Mouse (Mus musculus): ENCODE results near the gene Rph3al.

The Rph3al gene

DNA sequence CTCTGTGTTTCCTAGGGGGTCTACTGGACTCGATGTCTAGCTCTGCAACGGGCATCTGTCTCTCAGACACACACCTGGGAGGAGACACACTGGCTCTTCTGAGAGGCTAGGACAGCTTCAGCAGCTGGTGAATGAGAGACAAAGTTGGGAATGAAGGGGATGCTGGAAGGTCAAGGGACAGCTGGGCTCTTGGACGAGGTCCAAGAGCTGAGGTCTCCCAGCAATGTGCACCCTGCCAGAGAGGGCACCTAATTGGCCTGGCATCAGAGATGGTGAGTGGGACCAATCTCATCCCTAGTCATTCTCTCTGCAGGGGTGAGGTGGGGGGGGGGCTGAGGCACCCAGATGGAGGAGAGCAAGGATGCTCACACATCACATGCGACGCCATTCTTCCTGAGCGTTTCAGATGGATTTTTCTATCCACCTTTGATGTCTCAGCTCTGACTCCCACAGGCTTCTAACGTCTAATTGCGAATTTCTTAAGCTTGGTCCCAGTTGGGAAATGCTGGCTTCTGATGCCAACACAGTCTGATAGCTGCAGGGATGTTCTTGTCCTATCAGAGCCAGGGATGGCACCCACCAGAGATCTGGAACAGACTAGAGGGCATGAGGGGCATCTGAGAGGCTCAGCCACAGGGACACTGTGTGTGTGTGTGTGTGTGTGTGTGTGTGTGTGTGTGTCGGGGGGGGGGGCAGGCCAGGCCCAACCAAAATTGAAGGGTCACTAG lies 28.4 kb downstream of the Rph3al start:
- DNase-seq (ENCODE audit: inconsistent age in 2 of 2, low spot score in 1 of 2), result no peak

DNA sequence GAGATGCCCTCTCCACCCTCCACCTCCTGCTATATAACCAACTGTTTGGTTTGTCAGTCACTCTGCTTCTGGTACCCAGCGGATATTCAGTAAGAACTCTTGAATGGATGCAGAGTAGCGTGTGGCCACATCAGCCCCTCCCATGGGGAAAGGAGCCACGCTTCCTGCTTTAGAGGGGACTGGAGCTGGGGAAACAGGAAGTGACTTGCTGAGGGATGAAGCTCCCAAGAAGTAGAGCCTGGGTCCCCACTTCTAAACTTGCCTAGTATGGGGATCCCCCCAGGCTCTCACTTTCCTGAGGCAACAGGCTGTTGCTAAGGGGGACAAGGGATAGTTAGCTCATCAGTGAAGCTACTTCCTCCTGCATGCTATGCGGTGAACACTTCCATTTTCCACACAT lies 30.8 kb downstream of the Rph3al start:
- DNase-seq (ENCODE audit: inconsistent age in 2 of 2, low spot score in 1 of 2), result no peak

- no peak for DNase-seq (ENCODE audit: inconsistent age in 2 of 2, low spot score in 1 of 2)
Observed at GRCm38 (mm10) chr11:75906556-75906955, 31.7 kb downstream of the Rph3al start.

GRCm38 (mm10) chr11:75904982-75905381 lies 33.2 kb downstream of the Rph3al start:
- no peak for DNase-seq (ENCODE audit: inconsistent age in 2 of 2, low spot score in 1 of 2)

DNA sequence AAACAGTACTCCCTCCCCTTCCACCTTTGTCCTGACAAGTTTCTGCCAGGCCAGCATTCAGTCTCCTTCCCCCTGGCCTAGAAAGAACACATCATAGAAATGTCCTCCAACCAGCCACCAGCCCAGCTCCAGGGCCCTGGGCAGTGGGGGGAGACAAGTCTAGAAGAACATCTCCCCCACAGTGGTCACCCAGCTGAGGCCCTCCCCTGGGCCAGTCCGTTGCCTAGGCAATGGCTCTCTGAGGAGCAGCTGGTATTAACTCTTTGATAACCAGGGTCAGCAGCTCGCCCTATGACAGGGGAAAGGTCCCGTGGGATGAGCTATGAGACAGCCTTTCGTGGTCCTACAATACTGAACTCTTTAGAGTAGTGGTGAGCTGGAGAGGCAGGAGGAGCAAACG lies 33.7 kb downstream of the Rph3al start:
- DNase-seq (ENCODE audit: inconsistent age in 2 of 2, low spot score in 1 of 2), result no peak

- peak; percentile 39 to 67 for DNase-seq (ENCODE audit: inconsistent age in 2 of 2, low spot score in 1 of 2)
Observed at GRCm38 (mm10) chr11:75903486-75903885, 34.7 kb downstream of the Rph3al start.

GRCm38 (mm10) chr11:75901339-75901738 lies 36.9 kb downstream of the Rph3al start:
- DNase-seq (ENCODE audit: inconsistent age in 2 of 2, low spot score in 1 of 2), result peak in 1 of 2 experiments; percentile 39

DNA sequence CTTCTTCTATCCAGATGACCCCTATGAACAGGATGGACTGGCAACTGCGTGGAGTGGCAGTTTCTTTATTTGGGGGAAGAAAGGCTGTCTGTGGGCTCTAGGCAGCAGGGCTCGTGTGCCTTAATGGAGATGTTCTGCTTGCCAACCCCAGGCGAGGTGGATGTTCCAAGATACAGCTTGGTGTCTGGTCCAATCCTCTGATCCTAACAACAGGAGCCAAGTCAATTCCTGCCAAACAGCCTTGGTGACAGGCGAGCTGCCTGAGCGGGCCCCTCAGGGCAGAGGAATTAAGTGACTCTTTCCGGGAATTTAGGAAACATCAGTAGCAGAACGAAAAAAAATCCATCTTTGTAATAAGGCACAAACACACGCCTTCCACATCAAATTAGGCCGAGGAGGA lies 38.6 kb downstream of the Rph3al start:
- no peak for DNase-seq (ENCODE audit: inconsistent age in 2 of 2, low spot score in 1 of 2)

GRCm38 (mm10) chr11:75898532-75898931 lies 39.7 kb downstream of the Rph3al start:
- DNase-seq (ENCODE audit: inconsistent age in 2 of 2, low spot score in 1 of 2), result no peak

DNA sequence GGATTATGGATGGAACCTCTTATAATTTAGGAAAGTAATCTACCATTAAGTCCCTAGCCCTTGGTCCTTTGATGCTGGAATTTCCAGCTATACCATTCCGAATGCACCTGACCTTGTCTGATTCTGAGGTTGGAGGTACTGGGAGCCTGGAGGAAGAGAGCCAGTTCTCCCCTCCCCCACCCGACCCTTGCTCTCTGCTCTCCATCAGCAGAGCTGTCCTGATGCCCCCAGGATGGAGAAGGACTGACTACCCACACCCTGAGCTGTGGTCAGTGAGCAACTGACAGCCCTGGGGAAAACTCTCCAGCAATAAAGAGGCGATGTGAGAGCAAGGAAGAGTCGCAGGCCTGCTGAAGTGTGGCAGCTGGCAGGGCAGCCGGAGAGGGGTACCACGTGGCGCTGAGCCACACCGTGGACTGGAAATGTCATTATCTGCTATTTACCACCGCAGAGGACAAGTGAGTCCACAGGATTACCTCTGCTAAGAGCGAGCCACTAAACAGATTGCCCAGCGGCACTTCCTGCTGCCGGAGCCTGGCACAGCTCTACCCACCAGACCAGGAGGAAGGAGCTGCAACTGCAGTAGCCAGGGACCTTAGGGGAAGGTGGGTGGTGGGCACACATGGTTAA lies 43.3 kb downstream of the Rph3al start:
- DNase-seq (ENCODE audit: inconsistent age in 2 of 2, low spot score in 1 of 2), result peak; percentile 41 to 66

DNA sequence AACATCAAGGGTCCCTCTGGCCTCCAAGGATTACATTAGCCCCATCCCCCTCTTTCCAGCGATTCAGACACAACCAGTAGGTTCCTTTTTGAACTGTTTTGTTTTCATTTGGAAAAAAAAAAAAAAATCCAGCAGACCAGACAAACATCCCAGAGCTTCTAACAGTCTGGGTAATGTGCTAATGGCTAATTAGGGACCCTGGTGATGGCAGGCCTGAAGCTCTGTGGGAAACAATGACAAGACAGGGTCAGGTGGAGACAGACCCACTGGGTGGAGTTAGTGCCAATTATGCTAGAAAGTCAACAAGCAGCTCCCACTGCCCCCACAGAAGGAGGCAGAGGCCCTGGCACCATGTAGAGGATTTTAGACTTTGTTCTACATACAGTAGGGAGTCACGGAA lies 44.3 kb downstream of the Rph3al start:
- DNase-seq (ENCODE audit: inconsistent age in 2 of 2, low spot score in 1 of 2), result no peak

- DNase-seq (ENCODE audit: inconsistent age in 2 of 2, low spot score in 1 of 2), result no peak
Observed at GRCm38 (mm10) chr11:75887349-75887748, 50.9 kb downstream of the Rph3al start.

GRCm38 (mm10) chr11:75881234-75881633 lies 57.0 kb downstream of the Rph3al start:
- no peak for DNase-seq (ENCODE audit: inconsistent age in 2 of 2, low spot score in 1 of 2)

DNA sequence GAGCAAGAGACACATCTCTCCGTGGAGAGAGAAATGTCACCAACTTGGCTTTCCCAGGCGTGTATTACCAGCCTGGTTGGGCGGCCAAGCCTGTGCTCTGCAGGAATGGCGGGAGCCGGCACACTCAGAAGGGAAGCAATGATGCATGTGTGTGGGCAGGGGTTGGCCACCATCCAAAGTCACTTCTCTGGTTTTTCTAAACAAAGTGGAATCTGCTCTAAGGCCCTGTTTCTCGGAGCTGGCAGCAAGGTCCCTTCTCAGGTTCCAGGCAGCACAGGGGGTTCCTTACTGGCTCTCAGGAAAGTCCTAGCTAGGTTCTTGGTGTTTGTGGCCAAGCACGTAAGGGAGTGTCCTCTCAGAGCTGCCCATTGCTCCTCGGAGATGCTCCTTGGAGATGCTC lies 58.2 kb downstream of the Rph3al start:
- peak; percentile 51 to 67 for DNase-seq (ENCODE audit: inconsistent age in 2 of 2, low spot score in 1 of 2)

DNA sequence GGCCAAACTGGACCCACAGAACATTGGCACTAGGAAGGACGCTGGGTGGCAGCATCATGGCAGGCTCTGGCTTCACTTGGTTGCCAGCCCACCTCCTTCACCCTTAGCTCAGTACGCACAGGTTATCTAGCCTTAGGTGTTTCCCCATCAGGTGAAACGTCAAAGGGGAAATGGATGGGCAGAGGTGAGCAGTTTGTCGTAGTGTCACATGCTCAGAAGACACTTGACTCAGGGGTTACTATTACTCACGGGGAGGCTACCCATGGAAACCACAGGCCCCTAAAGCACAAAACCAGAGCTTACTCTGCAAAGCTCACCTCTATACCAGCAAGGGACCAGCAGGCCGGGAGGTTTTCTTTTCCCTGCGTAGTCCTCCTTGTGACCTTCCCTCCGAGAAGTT lies 59.8 kb downstream of the Rph3al start:
- DNase-seq (ENCODE audit: inconsistent age in 2 of 2, low spot score in 1 of 2), result no peak

GRCm38 (mm10) chr11:75876043-75876780 lies 62.0 kb downstream of the Rph3al start:
- peak; percentile 71 to 84 for DNase-seq (ENCODE audit: inconsistent age in 2 of 2, low spot score in 1 of 2)

DNA sequence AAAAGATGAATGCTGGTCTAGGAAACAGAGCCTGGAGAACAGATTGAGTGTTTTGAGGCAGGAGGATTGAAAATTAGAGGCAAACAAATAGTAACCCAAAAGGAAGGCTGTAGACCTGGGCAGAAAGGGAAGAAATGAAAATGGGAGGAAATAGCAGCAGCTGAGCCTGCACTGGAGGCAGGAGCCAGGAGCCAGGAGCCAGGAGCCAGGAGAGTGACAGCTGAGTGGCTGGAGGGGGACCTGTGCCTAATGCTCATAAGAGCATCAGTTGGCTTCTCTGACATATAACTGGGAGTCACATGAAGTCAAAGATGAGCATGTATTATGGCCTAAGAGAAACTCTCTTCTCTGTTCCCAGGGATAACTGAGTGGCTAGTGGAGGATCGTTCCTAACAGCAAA lies 66.5 kb downstream of the Rph3al start:
- DNase-seq (ENCODE audit: inconsistent age in 2 of 2, low spot score in 1 of 2), result no peak

- DNase-seq (ENCODE audit: inconsistent age in 2 of 2, low spot score in 1 of 2), result no peak
Observed at GRCm38 (mm10) chr11:75870947-75871346, 67.3 kb downstream of the Rph3al start.

DNA sequence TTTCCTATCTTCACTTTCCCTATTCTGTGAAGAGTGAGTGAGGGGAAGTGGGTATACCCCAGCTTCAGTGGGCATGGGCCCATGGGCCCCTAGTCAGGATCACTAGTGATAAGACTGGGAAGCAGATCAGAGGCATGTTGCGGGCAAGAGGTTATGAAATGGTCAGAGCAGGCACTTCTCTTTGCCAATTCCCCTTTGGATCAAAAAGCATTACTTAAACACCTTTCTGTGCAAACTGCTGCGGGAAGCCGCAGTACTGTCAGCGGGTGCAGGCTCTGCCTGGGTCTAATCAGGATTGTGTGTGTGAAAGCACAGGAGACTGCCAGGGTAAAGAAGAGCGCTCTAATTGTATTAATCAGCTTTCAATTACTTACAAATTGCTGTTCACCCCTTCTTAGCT lies 67.8 kb downstream of the Rph3al start:
- no peak for DNase-seq (ENCODE audit: inconsistent age in 2 of 2, low spot score in 1 of 2)

GRCm38 (mm10) chr11:75869898-75870297 lies 68.3 kb downstream of the Rph3al start:
- DNase-seq (ENCODE audit: inconsistent age in 2 of 2, low spot score in 1 of 2), result no peak

- no peak for DNase-seq (ENCODE audit: inconsistent age in 2 of 2, low spot score in 1 of 2)
Observed at GRCm38 (mm10) chr11:75866861-75867260, 71.4 kb downstream of the Rph3al start.

- no peak for DNase-seq (ENCODE audit: inconsistent age in 2 of 2, low spot score in 1 of 2)
Observed at GRCm38 (mm10) chr11:75865859-75866258, 72.4 kb downstream of the Rph3al start.
